Mouse (Mus musculus): ENCODE measurements around the gene Cbl. TPM values are rescaled to one million over a fixed set of nuclear protein-coding genes. Genes with fewer than 3 reads are reported as not detected.

Cbl gene
- total RNA-seq, 2 experiments from 2014 or later = 59.8 to 66.3 TPM

DNA sequence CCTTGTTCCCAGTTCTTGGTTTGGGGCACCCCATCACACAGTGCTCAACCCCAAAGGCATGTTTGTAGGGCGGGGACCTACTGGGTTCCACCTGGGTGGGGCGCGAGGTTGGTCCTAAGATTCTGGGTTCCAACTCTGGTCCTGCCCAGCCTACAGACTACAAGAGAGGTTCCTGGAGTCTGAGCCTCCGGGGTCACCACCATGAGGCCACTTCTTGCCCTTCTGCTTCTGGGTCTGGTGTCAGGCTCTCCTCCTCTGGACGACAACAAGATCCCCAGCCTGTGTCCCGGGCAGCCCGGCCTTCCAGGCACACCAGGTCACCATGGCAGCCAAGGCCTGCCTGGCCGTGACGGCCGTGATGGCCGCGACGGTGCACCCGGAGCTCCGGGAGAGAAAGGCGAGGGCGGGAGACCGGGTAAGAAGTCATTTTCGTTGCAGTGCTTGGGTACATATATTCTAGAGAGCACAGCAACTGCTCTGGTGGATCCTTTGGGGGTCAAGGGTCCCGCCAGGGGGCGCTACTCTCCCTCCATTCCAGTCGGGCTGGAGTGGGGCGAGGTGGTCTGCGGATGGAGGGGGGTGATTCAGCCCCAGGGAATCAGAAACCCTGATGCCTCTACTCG is 126.2 kb downstream of the Cbl start:
- DNase-seq (ENCODE audit: low spot score in 2 of 2) = no peak

DNA sequence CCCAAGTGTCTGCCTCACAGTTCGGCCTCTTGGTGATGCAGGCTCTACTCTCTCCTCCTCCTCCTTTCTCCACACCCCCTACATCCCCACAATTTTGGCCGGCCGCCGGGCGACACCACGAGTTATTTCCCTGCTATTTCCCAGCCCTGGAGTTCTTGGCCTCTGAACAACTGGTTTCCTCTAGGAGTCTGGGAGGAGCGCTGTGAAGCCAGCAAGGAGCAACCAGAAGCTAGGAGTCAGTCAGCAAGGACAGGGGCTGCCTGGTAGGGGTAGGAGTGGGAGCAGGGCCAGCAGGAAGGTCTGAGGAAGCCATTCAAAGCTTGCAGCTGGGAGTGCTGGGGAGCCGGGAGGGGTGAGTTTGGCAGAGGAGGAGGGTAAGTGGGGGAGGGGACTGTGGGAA is 126.7 kb downstream of the Cbl start, which contains the start of gene C1qtnf5:
C1qtnf5 (plus strand) TSS at position 136 of the 400 bp plus-strand sequence.
- peak in 1 of 2 experiments; percentile 65 for DNase-seq (ENCODE audit: low spot score in 2 of 2)

DNA sequence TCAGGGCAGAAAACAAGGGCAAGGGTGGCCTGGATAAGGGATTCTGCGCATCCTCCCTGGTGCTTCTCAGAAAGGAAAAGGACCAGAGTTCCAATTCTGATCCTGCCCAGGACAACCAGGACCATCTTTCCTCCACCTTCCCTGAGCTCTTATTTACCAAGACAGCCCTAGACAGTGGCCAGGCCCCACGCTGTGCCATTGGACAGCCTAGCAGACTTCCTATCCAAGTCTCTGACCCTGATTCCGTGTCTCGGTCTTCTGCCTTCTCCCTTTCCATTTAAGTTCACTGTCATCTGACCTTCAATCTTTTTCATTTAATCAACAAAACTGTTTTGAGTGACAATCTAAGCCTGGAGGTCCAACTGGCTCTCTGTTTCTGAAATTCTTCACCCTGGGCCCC is 127.3 kb downstream of the Cbl start:
- no peak for DNase-seq (ENCODE audit: low spot score in 2 of 2)

DNA sequence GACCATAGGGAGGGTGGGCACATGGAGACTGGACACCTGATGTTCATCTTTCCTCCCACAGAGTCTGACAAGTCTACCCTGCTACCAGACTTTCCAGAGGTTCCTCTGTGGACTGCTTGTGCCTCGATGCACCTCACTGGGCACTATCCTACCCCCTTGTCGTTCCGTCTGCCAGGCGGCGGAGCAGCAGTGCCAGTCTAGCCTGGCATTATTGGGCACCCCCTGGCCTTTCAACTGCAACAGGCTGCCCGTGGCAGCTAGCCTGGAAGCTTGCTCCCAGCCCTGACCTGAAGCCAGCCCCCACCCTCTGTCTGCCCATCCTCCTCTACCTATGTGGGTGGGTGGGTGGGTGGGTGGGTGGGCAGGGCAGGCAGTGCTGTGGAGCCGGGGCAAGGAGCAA is 127.7 kb downstream of the Cbl start:
- DNase-seq (ENCODE audit: low spot score in 2 of 2) = no peak

DNA sequence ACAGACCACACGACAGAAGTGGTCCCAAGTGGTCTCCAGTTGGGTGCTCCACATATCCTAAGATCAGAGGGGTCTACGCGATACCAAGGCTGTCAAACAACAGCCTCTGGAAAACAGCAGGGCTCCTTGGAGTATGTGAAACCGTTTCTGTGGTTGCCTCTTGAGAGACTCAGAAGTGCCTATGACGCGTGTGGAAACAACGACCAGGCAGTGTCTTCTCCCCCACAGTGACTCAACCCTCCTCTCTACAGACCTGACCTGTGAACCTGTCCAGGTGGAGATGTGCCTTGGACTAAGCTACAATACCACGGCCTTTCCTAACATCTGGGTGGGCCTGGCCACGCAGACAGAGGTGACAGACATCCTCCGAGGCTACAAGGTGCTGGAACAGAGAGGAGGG is 128.1 kb downstream of the Cbl start:
- DNase-seq (ENCODE audit: low spot score in 2 of 2) = no peak

DNA sequence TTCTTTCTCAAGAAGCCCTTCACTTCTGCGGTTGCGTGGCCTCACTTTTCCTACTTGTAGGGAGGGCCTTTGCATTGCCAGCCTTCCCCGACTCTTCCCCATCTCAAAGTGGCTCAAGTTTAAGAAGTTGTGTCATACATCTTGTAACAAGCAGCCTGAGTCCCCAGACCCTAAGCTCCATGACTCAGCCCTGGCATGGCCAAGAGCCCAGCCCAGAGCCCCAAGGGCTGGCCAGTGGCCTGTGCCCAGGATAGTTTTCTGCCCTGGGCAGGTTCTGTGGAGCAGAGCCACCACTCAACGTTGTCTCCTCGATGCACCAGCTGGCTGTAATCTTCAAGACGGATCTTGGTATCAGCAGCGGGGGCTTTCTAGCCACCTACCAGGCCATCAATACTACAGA is 129.0 kb downstream of the Cbl start:
- no peak for DNase-seq (ENCODE audit: low spot score in 2 of 2)

DNA sequence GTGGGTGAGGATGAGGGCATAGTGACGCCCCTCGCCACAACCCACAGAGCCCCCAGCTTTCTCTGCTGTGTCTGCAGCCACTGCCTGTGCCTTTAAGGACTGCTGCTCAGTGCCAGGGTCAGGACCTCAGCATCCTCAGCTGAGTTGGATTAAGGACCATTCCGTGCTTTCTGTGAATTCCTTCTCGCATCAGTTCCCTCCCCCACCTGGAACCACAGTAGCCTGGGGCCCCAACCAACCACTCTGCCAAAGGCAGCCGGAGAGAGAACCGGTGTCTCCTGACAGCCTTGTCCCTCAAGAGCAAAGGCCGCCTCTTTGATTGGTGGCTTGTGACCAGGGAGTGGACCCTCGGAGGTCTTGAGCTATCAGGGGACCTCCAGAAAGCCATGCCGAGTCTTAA is 132.4 kb downstream of the Cbl start, which contains the start of gene Mfrp:
Mfrp (plus strand) TSS at position 240 of the 400 bp plus-strand sequence.
- DNase-seq (ENCODE audit: low spot score in 2 of 2) = no peak

DNA sequence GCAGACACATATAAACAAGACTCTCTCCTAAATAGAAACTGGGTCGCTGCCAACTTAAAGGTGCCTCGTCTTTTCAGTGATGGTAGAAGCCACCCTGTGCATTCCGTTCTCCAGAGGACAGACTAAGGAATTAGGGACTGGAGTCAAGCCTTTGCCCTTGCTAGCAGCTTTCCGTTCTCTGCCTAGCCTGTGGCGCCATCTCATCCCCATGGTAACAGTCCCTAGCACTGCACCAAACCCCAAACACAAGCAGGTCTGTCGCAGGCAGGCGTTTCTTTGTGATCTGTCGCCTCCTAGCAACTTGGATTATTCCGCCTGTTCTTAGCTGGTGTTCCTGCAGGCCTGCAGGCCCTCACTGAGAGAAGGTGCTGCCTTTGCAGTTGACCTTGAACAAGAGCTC is 137.3 kb downstream of the Cbl start:
- peak in 1 of 2 experiments; percentile 83 for DNase-seq (ENCODE audit: low spot score in 2 of 2)

DNA sequence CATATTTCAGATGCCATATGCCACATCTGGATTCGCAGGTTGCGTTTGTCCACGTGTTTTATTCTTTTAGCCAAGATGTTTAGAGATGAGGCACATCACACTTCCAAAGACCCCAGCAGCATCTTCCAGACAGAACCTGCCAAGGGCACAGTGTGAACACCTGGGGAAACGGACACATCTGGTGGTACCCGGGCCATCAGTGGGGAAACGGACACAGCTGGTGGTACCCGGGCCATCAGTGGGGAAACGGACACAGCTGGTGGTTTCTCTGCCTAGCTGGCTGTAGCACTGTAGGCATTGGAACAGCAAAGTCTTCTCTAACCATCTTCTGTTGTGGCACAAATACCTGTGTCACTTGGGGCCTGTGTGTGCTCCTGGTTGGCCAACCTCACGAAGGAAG is 138.1 kb downstream of the Cbl start:
- DNase-seq (ENCODE audit: low spot score in 2 of 2) = no peak

DNA sequence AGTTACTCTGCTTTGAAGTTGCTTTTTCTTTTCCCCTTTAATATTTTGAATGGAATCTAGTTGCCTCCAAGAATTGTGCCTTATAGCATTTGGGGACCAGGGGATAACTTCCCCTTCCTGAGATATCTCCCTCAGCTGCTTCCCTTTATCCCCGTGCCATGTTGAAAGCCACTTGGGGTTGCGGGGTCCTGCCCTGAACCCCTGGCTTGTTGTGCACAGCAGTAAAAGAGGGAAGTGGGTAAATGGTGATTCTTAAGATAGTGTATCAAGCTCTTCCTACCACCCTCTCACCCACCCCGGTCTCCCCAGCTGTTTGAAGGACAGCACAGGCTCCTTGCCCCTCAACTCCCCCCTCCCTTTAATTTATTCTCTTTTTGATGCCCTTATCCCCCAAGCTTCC is 139.1 kb downstream of the Cbl start:
- no peak for DNase-seq (ENCODE audit: low spot score in 2 of 2)

DNA sequence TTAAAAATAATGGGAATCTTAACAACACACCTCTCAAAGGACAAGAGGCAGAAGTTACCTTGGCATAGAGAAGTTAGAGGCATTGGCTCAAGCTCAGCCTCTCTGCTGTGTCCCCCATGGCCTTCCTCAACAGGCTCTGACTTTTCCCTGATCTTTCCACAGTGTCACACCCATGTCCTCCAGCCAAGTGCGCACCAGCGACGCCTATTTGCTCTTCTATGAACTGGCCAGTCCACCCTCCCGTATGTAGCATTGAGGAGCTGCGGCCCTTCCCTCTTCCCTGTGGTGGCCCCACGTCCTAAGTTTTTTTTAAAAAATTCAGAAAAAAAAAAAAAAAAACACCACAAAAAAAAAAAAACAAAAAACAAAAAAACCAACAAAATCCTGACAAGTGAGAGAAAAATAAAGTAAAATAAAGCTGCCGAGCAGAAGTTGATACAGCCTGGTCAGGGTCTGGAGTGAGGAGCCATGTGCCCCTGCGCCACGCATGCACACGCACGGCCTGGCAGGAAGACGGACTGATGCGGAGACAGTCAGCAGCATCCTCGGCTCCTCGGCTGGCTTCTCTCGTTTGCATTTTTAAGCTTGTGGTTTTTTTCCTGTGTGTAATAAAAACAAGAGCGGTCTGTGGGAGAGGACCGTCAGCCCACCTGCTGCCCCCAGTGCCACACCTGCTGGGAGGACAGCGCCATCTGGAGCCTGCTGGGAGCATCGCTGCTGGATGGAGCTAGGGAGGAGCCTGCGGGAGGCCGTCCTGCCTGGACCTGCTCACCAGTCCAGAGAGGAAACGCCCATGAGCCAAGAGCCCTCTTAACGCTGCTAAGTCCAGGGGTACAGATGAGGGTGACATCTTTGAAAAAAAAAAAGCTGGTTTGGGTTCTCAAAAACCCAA is 140.0 kb downstream of the Cbl start:
- peak; percentile 78 to 87 for DNase-seq (ENCODE audit: low spot score in 2 of 2)

Other genes starting within 250 kb of the Cbl start
- gene Thy1, start 190.7 kb downstream of the Cbl start, total RNA-seq (2021) = 100 to 1,000 TPM; 880 to 892 TPM
- gene Usp2, start 167.0 kb downstream of the Cbl start, total RNA-seq (2021) = 10 to 100 TPM; 77.6 to 79.1 TPM
- gene Mfrp, start 132.3 kb downstream of the Cbl start, total RNA-seq (2021) = 1 to 10 TPM in 1 of 2 experiments, under 1 TPM in 1; 0.30 to 1.8 TPM
- 10 to 100 TPM; 16.9 to 21.2 TPM for gene C1qtnf5, start 126.8 kb downstream of the Cbl start, total RNA-seq (2021)
- under 1 TPM in 1 of 2 experiments, not detected in 1; 0.38 TPM for gene Gm49380, start 120.5 kb downstream of the Cbl start, total RNA-seq (2021)
- gene Rnf26, start 120.5 kb downstream of the Cbl start, total RNA-seq (2021) = 10 to 100 TPM; 29.7 to 29.8 TPM
- 10 to 100 TPM in 1 of 2 experiments, 1 to 10 TPM in 1; 7.9 to 11.3 TPM for gene Mcam, start 99.6 kb downstream of the Cbl start, total RNA-seq (2021)
- 1 to 10 TPM; 4.7 to 6.1 TPM for gene Ccdc153, start 6.6 kb upstream of the Cbl start, total RNA-seq (2021)
- 1 to 10 TPM in 1 of 2 experiments, under 1 TPM in 1; 0.86 to 1.5 TPM for gene Pdzd3, start 17.4 kb upstream of the Cbl start, total RNA-seq (2021)
- 10 to 100 TPM; 10.0 to 11.8 TPM for gene Nlrx1, start 34.5 kb upstream of the Cbl start, total RNA-seq (2021)
- gene Abcg4, start 54.6 kb upstream of the Cbl start, total RNA-seq (2021) = 10 to 100 TPM; 65.5 to 74.6 TPM
- gene Hinfp, start 71.6 kb upstream of the Cbl start, total RNA-seq (2021) = 10 to 100 TPM; 30.0 to 30.6 TPM
- 100 to 1,000 TPM; 197 to 228 TPM for gene C2cd2l, start 86.2 kb upstream of the Cbl start, total RNA-seq (2021)
- 10 to 100 TPM; 14.7 to 15.7 TPM for gene Dpagt1, start 92.0 kb upstream of the Cbl start, total RNA-seq (2021)
- gene H2afx, start 100.6 kb upstream of the Cbl start, total RNA-seq (2021) = 10 to 100 TPM; 46.1 to 47.7 TPM
- gene Hmbs, start 110.2 kb upstream of the Cbl start, total RNA-seq (2021) = 10 to 100 TPM; 18.9 to 21.2 TPM
- 10 to 100 TPM; 54.9 to 56.6 TPM for gene Vps11, start 127.6 kb upstream of the Cbl start, total RNA-seq (2021)
- 100 to 1,000 TPM; 130 to 141 TPM for gene Hyou1, start 145.4 kb upstream of the Cbl start, total RNA-seq (2021)
- 10 to 100 TPM; 27.4 to 28.9 TPM for gene Slc37a4, start 162.8 kb upstream of the Cbl start, total RNA-seq (2021)
- 100 to 1,000 TPM; 717 to 799 TPM for gene Rps25, start 173.1 kb upstream of the Cbl start, total RNA-seq (2021)
- gene Trappc4, start 173.6 kb upstream of the Cbl start, total RNA-seq (2021) = 10 to 100 TPM; 70.1 to 72.2 TPM
- 10 to 100 TPM; 19.0 to 21.1 TPM for gene Ccdc84, start 184.5 kb upstream of the Cbl start, total RNA-seq (2021)
- not detected for gene Foxr1, start 207.1 kb upstream of the Cbl start, total RNA-seq (2021)
- not detected for gene Upk2, start 220.9 kb upstream of the Cbl start, total RNA-seq (2021)
- gene Bcl9l, start 248.8 kb upstream of the Cbl start, total RNA-seq (2021) = 10 to 100 TPM; 64.0 to 72.3 TPM

All from layer of hippocampus, adult 18-20 months (tissue).